Mouse (Mus musculus): Measurements from ENCODE around the gene Cyp24a1.

Cyp24a1 gene

DNA sequence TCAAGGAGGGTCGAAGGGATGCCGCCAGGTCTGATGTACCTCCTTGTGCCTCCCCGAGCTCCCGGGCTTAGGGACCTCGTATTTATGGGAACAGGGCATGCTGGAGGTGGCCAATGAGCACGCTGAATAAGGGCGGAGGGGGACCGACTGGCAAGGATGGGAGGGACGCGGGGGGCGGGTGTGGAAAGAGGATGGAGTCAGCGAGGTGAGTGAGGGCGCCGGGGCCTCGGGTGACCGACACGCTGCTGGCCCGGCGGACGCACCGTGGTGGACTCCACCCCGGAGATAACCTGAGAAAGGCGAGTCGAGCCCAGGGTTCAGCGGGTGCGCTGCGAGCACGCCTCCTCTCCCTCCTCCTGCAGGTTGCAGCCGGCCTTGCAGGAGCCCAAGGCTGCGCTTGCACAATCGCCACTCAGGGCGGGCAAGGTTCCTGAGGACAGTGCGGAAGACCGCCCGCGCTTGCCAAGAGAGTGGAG, at the start of gene Cyp24a1:
Gene Cyp24a1, minus strand, starts transcription at position 55 of the 476 bp plus-strand sequence.
- DNase-seq (ENCODE audit: low spot score), result peak; percentile 61

DNA sequence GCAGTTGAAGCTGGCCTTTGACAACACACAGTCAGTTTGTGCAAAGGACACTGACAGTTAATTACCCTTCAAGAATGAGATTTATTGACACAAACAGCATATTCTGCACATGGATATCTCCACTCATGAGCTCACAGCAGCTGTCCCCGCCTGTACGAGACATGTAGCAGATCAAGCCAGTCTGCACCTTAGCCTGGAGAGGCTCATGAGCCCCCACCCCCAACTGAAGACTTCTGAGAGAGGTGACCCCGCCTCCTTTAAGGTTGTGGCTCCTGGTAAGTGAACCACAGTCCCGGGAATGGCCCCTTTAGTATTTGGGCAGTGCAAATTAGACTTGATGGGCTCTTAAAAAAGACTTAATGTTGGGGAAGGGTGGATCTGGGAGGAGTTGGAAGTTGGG, 48.8 kb upstream of the Cyp24a1 start:
- DNase-seq (ENCODE audit: low spot score), result no peak

DNA sequence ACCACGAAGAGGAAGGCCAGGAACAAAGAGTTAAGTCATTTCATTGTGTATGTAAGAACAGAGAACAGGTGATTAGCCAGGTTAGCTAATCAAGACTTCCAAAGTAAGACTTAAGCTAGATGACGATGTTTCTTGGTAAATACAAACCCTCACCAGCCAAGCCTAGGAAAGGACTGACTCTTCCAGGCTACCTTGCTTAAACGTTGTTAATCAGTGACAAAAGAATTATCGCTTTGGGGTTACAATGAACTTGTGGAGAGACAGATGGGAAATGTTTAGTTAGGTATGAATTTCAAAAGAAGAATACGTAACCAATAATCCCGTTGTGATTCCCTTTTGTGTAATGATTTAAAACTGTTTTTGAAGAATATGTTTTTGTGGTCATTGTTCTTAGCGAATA, 48.0 kb upstream of the Cyp24a1 start:
- DNase-seq (ENCODE audit: low spot score), result no peak

DNA sequence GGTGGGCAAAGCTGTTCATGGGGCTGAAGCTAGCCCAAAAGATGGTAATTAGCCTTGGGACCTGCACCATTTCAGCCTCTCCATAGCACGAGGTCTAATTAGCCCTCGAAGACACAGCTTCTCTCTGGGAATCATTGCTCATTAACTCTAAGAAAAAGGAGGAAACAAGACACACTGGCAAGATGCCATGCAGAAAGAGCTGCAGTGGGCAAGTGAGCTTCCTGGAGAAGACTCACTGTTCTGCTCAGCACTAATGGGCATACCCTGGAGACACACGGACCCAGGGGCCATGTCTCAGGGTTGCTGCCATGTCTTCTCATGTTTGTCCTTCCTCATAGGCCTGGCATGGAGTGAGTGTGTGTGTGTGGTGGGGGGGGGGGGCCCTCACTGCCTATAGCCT, 47.2 kb upstream of the Cyp24a1 start:
- no peak for DNase-seq (ENCODE audit: low spot score)

DNA sequence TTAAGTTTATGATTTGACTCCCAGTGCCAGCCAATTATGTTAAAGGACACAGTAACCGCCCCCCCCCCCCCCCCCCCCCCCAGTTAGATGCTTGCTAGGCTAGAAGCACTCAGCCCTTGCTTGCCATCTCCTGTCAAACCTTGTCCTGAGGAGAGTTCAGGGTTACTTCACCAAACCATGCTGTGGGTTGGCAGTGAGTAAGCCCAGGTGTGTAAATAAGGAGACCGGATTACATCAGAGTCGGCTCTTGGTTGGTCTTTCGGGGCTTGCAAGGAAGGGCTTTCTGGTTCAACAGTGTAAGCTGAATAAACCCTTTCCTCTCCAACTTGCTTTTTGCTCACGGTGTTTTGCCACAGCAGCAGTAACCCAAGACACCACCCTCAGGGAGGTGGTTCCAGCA, 46.7 kb upstream of the Cyp24a1 start:
- DNase-seq (ENCODE audit: low spot score), result no peak

DNA sequence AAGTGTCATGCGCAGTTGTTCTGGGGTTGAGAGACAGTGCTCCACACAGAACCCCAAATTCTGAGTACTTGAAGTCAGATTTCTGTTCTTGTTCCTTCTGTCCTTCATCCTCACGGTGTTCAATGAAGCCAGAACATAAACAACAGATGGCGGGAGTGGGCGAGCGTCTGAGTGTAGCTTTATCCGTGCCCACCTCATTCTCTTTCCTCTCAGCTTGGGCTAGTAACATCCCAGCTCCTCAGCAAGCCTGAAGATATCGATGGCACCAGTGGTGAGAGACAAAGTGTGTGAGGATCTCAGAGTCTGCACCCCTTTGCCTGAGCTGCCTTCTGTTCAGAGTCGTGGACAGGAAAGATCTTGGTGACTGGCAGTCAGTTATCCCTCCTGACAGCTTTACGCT, 42.3 kb upstream of the Cyp24a1 start:
- no peak for DNase-seq (ENCODE audit: low spot score)

DNA sequence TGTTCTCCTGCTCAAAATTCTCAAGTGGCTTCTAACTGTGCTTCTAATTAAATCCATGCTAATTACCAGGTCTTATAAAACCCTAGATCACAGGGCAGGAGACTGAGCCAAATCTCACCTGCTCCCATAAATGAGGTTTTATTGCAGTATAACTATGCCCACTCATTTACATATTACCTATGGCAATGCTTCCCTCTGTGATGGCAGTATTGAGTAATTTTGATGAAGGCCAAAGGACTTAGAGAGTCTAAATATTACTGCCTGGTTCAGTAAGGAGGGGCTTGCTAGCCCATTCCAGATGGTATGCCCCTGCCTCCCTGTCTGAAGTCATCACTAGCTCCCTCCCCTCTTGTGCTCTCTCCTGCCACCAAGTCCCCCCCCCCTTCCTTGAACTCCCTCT, 38.9 kb upstream of the Cyp24a1 start:
- DNase-seq (ENCODE audit: low spot score), result no peak

DNA sequence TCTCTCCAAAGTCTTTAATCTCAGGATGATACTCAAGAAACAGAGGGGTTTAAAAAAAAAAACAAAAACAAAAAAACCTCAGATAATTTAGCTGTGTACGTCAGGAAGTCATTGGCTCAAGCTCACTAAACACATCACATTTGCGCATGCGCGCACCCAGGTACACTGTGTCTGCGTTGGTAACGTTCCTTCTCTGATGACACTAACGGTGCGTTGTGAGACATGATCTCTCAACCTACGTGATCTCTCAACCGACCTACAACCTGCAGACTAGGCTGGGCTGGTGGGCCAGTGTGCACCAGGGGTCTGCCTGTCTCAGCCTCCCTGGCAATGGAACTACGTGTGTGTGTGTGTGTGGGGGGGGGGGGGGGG, 37.8 kb upstream of the Cyp24a1 start:
- DNase-seq (ENCODE audit: low spot score), result no peak

DNA sequence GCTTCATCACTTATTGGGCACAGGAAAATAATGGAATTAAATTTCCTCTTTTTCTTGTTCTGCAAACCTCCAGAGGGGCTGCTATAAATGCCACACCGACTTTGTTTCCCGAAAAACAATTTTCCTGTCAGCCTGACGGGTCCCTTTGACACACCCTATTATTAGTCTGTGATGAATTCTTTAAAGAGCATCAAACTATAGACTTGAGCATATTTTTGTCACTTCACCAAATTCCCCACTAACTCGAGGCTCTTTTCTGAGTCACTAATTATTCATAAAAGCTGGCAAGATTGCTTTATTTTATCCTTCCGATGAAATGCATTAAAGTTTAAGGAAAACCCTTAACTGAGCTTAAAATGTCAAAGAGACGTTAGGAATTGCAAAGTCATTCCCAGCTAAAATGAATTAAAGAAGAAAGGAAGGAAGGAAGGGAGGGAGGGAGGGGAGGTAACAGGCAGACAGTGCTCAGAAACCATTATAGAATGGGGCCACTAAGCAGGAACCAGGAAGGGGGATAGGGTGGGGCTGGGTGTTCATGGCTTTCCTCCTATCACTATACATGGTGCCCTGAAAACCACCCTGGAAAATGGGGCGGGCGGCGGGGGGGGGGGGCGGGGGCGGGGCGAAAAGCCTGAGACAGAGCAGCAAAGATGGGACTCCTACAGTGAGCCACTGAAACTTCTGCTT, 37.3 kb upstream of the Cyp24a1 start:
- DNase-seq (ENCODE audit: low spot score), result no peak

DNA sequence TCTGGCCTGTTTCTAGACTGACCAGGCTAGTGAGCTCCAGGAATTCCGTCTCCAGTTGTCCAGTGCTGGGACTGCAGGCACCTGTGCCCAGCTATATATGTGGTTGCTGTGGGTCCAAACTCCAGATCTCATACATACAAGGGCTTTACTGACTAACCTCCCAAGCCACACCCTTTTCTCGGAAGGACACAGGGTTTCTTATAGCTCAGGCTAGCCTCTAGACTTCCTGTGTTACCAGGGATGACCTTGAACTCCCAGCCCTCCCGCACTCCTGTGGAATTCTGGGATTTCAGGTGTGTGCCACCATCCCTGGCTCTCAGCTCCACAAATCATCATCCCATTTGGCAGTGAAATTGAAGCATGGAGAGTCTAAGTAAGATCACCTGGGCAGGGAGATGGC, 33.3 kb upstream of the Cyp24a1 start:
- DNase-seq (ENCODE audit: low spot score), result no peak

DNA sequence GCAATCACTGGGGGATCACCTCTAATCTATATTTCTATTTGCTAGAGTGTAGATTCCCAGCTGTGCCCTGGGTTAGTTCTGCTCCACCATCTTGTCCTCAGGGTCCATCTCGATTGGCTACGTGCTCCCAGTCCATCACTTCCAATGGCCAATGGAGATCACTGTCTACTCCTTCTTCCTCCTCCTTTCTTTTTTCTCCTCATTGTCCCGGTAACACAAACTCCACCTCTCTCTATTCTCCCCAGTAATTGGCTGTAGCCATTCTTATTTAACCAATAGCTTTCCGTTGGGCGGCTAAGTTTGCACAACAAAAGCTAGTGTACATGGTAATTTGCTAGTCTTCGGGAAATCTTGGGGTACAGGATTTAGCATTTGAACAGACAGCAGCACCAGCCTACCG, 32.8 kb upstream of the Cyp24a1 start:
- DNase-seq (ENCODE audit: low spot score), result no peak

DNA sequence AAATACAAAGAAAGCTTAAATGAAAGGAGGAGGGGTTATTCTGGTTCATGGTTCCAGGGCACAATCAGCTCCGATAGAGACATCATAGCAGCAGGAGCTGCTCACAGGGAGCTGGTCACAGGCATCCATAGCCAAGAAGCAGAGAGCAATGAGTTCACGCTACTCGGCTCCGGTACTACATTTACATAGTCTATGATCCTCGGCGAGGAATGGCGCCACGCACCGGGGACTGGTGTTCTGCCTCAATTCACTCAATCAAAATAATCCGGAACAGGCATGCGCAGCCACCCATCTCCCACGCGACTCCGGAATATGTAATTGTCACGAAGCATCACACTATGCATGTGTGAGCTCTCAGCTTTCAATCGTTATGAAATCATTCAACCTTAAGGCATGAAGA, 31.1 kb upstream of the Cyp24a1 start:
- DNase-seq (ENCODE audit: low spot score), result no peak

DNA sequence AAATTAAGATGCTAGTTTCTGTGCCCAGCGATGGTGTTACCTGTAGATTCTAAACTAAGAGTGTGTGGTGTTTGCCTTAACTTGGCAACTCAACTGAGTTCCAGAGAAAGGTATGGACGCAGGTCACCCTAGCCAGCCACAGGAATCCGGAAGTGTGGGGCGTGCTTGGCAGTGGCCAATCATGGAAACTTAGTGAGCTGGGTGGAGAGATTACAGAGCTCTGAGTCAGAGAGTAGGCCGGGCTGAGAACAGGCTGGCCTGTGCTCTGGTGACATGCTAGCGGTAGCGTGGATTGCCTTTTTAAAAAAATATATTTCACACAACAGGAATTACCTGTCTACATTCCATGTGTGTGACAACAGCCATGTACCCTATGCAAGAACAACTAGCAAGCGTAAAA, 29.6 kb upstream of the Cyp24a1 start:
- DNase-seq (ENCODE audit: low spot score), result no peak

DNA sequence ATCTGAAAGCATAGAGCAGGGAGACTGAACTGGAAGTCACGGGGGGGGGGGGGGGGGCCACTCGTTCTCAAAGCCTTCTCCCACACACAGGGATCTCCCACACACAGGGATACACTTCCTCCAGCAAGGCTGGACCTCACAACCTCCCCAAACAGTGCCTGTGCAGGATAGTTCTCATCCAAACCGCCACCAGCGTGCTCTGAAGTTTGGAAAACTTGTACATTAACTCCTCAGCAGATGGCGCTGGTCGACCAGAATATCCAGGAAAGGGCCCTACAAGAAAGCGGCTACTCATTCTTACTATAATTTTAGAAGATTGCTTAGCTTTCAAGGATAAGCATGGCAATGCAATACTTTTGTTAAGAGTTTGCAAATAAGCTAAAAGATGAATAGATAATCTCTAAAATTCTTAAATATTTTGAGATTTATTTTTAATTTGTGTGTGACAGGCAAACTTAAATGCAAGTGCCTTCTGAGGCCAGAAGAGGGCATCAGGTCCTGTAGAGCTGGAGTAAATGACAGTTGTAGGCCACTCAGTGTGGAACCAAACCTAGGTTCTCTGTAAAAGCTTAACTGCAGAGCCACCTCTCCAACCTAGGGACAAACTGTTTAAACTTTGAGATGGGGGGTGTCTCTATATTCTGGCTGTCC, 23.5 kb upstream of the Cyp24a1 start:
- peak; percentile 78 for DNase-seq (ENCODE audit: low spot score)

DNA sequence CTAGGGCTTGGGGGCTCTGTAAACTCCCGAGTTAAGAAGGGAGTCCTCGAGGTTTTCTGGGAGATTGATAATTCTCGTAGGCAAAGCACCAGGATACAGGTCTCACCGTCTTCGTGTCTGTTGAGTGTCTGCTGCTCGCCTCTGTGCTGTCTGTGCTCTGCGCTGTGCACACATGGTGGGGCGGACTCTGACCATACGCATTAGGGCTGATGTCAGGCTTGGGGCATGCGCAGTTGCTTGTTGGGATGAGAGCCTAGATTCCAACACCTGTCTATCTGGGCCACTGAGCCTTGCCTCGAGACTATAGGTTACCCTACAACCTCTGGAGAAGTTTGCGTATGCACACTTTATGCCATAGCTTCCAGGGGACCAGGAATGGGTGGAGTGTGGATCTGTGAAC, 16.8 kb upstream of the Cyp24a1 start:
- no peak for DNase-seq (ENCODE audit: low spot score)

DNA sequence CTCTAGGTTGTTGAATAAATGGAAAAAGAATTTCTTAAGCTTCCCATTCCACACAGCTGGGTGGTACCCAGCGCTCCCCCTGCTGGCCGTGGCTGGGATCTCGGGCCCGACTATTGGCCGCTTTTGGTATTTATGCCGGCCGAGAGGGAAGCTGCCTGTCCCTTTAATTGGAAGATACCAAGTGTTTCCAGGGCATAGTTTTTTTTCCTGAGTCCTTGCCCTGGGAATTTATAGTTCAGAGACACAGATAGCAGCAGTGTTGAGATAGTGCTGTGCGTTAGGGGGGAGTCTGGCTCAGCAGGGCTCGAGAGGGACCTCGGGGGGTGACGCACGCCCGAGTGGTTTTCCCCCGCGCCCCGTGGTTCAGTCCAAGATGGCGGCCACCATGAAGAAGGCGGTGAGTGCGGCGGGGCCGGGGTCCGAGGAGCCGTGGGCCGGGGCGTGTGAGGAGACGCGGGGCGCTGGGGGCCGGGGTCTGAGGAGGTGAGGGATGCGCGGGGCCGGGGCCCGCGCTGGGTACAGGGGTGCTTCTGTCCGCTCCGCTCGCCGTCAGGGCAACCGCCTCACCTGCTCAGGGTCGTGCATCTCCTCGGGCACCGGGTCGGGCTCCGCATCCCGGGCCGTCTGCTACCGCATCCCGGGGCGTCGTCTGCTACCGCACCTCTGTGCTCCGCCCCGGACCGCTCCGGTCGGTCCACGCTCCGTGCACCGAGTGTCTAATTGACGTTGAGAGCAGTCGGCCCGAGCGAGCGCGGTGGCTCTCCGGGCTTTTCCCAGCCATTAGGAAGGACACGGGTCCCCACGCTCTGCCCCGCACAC, 14.3 kb upstream of the Cyp24a1 start:
- peak; percentile 96 for DNase-seq (ENCODE audit: low spot score)

DNA sequence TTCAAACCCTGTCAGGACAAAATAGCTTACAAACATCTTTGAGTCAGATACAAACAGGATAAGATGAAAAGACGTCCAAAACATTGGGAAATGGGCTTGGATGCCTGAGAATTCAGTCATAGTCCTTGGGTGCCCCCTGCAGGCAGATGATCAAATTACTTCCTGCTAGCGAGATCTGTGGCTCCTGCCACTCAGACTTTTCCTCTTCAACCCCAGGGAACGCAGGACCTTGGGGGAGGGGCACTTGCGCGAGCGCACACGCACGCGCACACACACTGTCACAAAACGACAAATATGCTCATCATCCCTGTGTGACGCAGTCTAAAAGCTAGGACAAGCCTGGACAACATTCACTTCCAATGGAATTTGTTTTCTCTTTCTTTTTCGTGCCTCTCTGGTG, 11.9 kb upstream of the Cyp24a1 start:
- peak; percentile 93 for DNase-seq (ENCODE audit: low spot score)

DNA sequence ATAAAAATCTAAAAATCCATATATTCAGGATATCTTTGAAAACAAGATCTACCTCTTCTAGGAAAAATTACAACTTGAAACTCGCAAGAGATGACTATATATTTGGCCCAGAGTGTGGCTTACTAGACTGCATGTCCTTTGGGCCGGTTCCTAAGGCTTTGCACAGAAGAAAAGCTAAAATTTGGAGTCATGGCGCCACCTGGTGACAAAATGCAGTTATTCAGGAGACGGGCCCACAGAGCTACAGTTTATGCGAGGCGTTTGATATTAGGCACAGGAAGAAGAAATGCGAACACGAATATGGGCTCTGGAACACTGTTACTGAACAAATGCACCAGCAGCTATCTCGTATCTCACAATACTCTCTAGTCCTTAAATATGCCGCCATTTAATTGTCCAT, 10.8 kb upstream of the Cyp24a1 start:
- DNase-seq (ENCODE audit: low spot score), result peak; percentile 86

DNA sequence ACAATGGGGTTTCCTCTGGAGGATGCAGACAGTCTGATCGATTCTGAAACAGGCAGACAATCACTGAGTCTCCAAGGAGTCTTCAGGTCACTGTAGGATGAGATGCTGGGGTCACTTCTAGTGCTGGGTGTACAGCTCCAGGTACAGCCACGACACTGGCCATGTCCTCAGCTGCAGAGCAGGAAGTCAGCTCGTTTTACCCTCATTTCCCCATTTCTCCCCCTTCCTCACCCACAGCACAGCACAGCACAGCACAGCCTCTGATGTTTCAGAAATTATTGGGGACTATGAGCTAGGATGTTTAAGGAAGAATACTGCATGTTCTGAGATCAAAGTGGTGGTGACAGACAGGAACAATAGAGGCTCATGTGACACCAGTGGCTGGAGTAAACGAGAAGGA, 7.0 kb upstream of the Cyp24a1 start:
- no peak for DNase-seq (ENCODE audit: low spot score)

DNA sequence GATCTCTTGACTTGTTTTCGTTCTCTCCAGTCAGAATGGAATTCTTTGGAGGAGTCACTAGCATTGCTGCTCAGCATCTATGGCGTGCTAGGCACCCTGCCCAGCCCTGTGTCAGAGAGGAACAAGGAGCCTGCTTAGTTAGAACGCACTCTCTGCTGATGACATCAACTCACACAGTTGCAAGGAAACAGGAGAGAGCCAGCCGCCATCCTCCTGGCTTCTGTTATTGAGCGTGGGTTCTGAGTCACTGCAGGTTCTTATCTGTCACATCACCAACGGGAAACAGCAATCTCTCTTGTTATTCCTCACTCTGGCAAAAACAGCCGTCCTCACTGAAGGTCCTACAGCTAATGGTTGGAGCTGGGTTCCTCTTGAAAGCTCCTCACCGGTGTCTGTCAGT, 6.4 kb upstream of the Cyp24a1 start:
- DNase-seq (ENCODE audit: low spot score), result no peak

DNA sequence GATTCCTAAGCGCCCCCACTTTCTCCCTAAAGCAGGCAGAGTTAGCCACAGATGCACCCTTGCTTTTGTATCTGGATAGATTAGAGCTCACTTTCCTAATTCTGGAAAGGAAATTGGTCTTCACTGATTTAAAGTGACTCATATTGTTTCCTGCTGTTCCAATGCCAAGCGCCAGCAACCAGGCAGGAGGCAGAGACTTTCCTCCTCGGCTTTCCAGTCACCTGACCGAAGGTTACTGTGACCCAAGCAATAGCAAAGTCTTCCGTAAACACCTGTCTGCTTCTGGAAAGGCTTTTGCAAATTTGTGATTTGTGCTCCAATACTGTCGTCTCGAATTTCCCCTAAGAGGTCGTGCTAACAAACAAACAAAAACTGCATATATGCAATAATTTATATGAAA, 1.1 kb upstream of the Cyp24a1 start:
- DNase-seq (ENCODE audit: low spot score), result no peak

DNA sequence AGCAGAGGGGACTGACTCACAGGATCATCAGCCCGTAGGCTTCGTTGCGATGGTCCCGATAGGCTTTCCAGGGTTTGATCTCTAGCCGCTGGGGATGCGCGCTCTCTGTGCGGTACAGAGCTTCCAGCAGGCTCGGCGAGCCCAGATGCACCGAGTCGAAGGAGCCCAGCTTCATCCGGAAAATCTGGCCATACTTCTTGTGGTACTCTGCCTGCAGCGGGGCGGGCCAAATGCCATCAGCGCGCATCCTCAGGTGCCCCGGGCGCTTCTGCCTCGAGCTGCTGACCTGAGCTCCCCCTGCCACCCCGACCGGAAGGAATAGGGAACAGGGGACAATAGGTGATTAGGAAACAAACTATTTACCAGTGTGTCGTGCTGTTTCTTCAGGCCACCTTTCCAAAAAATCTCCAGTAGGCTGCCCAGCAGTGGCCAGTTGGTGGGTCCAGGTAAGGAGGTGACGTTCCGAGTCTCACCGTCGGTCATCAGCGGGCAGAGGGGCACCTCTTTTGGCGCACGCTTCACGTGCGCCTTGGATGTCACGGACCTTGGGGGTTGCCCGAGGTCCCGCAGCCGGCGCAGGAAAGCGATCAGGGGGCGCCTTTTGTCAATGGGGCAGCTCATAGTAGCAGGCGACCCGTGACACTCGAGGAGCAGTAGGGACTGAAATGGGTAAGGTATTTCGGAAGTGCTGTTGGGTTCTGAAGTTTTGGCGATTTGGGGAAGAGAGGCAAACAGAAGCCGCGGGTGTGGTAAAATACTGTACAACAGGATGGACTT, 603 bp downstream of the Cyp24a1 start, which contains the start of gene Pfdn4:
Gene Pfdn4, plus strand, starts transcription at position 275 of the 777 bp plus-strand sequence.
- no peak for DNase-seq (ENCODE audit: low spot score)

Measured in testis, postnatal 10 days (tissue).